Mouse (Mus musculus) right cerebral cortex, postnatal 14 days (tissue): Measurements from ENCODE around the gene Dhrs13.
"Not testable (repeated sequence)": the region's sequence is repeated elsewhere in the genome, so short reads cannot be mapped to it uniquely, and the experiment has no call there.

ENCODE experiments used
- DNase-seq: peaks from one replicate; pipeline ENCODE4 v3.0.0; 2022

Dhrs13 gene

DNA sequence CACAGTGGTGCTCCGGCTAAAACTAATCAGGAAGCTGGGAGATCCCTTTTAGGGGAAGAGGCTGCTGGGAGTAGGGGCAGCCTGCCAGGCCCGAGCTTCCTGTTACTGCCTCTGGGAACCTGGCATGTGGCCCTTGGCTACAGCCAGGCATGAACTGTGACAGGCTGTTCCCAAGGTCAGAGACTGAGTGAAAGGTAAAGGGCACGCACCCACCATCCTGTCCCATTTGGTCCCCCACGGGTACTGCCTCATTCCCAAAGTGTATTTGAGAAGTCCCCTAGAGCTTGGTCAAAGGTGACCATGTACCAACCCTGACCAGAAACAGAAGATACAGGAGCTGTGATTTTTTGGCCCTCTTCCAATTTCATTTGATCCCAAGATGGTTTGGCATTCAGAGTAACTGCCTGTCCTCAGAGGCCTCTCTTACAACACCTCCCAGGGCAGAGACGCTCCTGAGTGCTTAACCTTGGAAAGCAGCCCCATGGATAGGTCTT is 12.7 kb downstream of the Dhrs13 start:
- DNase-seq = peak; percentile 50

DNA sequence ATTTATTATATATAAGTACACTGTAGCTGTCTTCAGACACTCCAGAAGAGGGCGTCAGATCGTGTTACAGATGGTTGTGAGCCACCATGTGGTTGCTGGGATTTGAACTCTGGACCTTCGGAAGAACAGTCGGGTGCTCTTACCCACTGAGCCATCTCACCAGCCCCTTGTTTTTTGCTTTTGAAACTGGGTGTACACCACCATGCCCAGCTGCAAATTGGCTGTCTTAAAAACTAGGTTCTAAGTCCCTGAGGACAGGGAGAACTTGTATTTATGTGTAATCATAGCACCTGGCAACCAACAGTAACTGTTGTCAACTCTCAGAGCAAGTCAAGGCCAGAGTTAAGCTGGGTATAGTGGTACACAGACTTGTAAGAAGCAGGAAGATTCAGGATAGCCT is 16.6 kb downstream of the Dhrs13 start:
- not testable (repeated sequence) for DNase-seq

DNA sequence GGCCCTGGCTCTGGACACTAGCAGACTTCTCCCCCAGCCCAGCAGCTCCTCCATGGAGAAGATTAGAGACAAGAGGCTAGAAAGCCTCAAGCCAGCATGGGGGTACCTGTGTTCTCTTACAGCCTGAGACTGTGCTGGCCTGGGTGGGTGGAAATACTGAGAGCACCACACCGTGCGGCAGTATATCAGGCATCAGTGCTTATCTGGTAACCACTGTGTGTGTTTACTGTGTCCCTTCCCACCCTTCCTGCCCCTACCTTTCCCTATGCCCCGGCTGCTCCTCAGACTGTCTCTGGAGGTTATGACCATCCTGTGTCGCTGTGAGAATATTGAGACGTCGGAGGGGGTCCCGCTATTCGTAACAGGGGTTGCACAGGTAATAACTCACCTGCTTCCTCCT is 21.0 kb downstream of the Dhrs13 start:
- no peak for DNase-seq

DNA sequence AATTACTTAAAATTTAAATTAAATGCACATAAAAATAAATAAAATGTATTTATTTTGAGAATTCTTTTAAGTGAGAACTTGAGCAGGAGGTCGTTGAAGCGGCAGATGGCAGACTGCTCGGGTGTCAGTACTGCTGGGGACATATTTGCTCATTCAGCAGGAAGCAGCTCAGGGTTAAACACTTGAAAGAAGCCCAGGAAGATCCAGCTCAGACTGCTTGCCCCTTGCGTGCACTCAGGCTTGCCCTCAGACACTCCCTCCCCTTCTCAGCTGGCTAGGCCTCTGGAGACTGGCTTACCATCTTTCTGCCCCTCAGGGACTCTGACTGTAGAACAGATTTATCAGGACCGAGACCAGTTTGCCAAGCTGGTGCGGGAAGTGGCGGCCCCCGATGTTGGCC is 24.9 kb downstream of the Dhrs13 start:
- DNase-seq = no peak

DNA sequence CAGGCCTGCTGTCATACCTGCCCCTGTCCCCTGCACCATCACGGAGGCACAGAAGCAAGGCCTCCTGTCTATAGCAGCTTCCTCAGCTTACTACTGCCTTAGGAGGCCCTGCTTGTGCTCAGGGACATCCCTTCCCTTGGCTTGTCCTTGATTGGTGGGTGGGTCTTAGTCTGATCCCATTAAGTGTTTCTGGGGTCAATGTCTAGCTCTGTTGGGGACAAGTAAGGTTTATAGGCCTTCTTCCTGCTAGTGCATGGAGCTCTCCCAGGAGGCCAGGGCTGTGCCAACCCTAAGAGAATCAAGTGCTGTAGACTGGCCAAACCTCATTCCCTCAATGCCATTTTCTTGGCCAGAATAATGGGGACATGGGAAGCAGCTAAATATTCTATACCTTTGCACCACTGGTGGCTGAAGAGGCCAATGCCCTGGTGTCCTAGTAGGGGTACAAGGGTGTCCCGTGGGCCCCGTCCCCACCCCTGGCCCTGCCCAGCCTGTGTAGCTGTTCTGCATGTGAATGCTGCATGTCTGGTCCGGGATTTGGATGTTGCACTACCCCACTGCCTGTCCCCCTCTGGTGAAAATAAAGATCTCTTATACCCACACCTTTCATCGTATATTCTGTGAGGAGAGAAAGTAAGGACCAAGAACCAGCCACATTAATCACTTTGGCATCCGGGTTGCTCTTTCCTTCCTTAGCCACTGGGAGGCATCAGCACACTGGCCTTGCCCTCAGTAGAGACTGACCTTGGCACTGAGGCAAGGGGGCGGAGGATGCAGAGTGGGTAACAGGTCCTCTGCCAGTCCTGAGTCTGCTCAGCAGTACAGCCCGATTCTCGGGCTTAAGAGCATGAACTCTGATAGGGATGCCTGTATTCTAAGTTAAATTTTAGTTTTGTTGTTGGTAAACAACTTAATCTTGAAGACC is 28.0 kb downstream of the Dhrs13 start:
- peak; percentile 65 for DNase-seq

DNA sequence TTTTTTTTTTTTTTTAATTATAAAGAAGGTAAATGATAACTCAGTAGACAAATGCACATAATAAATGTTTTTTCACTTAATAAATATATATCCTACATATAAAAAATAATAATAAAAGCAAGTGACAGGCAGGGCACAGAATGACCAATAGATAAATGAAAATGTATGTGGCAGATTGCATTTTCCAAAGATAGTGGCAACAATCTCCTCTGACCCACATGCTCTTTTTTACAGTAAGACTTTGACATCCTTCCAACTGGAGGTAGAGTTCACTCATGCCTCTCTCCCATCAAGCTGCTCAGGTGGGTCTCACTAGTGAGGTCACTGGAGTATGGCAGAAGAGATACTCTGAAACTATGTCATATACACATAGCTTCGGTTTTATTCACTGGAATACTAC is 30.5 kb downstream of the Dhrs13 start:
- DNase-seq = no peak

DNA sequence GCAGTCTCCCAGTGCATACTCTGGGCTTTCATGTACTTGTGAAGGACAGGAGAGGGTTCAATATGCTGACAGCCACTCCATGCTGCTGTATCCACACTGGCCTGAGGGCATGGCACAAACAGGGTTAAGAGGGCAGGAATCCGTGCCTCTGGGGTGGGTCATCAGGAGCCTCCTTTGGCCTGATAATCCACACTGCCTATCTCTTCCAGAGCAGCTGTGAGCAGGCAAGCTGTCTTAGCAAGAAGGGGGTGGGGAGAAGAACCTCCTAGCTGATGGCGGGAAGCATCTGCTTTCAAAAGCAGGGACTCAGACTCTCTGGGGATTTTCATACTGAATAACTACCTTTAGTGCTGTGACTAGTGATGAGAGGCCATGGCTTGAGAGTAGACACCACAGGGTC is 33.8 kb downstream of the Dhrs13 start:
- DNase-seq = no peak

DNA sequence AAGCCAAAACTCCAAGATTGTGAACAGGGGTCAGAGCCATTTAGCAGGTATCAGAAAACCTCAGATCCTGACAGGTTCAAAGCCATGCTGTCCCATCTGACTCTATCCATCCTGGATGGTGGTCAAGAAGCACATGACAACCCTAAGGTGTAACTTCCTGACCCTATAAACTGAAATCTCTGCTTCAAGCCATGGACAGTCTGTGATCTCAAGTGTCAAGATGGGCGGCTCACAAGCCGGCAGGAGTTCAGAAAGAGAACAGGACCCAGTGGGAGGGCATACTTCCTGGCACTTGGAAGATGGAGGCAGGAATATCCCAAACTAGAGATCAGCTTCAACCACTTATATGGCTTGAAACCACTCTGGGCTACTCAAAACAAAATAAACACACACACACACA is 34.6 kb downstream of the Dhrs13 start:
- DNase-seq = no peak

DNA sequence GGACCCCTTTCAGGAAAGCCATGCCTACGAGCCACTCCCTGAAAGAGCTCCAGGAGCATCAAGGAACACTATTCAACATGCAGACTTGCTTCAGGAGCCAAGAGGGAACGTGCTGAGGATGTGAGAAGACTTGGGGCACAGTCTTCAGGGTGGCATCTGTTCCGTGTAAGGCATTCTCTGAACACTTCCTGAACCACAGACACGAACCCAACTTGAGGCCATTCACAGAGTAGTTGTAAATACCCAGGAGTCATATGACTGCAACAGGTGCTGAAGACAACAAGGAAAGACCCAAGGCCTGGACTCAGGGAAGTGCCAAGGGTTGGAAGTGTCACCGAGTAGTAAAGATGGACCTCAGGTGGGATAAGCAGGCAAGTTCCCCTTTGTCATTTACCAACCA is 35.5 kb downstream of the Dhrs13 start:
- no peak for DNase-seq

DNA sequence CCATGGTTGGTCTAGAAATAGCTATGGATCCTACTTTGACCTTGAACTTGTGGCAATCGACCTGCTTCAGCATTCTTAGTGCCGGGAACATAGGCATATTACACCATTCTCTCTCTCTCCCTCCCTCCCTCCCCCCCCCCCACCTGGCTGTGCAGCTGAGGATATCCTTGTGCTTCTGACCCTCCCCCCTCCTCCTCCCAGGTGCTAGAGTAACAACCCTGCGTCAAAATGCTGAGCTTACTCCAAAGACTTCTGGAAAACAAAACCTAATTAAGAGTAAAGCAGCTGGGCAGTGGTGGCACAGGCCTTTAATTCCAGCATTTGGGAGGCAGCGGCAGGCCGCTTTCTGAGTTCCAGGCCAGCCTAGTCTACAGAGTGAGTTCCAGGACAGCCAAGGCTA is 37.0 kb downstream of the Dhrs13 start:
- DNase-seq = no peak

DNA sequence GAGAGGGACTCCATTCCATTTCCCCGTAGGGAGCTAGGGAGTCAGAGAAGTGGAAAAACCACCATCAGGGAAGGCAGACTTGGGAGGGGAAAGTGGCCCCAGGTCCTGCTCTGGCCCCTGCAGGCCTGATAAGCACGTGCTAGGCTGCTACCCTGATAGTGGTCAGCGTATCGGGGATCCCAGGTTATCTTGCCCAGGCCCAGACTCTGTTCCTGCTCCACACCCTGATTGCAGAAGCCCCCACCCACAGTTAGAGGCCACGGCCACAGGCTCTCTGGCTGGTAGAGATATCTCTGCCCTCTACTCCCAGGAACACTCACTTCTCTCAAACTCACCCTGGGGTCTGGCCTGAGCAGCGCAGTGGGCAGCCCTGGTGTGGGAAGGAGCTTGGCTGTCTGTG is 37.6 kb downstream of the Dhrs13 start:
- DNase-seq = no peak

DNA sequence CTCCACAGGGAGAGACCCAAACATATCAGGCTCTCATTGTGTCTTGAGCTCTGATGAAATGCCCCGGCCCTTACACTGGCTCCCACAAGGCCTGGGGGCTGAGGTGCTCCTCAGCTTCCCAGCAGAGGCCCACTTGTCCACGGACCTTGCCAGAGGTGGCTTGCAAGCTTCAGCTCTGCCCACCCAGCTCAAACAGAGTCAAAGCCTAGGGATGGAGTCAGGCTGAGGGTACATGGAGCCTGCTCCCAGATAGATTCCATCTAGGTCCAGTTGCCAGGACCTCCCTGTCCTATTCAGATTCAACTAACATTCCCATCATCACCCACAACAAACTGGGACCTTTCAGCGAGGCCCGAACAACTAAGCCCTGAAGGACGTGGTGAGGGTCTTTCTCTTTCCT is 39.9 kb downstream of the Dhrs13 start:
- no peak for DNase-seq

DNA sequence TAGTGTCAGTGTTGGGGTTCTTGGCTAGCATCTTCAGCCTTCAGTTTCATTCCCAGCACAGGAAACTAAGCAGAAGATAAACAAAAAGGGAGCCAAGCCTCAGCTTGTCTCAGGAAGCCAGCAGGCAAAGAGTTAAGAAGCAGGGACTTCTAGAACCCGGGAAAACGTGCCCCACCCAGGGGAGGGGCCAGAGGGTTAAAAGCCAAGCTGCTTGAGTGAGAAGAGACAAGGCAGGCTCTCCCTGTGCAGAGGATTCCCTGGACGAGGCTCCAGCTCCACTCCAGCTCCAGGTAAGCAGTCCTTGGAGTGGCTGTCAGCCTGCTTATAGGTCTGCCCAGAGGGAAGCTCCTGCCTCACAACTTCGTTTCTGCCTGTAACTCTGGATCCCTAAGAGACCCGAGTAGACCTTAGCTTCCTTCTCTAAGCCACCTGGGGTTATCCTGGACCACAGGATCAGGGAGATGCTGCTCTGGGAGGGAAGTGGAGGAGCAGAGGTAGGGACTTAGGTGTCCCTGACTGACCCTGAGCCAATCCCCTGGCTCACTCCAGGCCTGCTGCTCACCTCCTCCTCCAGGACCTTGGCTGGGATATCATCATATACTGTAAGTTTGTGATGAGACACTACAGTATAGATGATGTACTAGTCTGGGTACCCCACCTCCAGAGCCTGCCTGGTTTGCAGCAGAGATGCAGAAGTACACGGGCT is 40.5 kb downstream of the Dhrs13 start:
- no peak for DNase-seq

DNA sequence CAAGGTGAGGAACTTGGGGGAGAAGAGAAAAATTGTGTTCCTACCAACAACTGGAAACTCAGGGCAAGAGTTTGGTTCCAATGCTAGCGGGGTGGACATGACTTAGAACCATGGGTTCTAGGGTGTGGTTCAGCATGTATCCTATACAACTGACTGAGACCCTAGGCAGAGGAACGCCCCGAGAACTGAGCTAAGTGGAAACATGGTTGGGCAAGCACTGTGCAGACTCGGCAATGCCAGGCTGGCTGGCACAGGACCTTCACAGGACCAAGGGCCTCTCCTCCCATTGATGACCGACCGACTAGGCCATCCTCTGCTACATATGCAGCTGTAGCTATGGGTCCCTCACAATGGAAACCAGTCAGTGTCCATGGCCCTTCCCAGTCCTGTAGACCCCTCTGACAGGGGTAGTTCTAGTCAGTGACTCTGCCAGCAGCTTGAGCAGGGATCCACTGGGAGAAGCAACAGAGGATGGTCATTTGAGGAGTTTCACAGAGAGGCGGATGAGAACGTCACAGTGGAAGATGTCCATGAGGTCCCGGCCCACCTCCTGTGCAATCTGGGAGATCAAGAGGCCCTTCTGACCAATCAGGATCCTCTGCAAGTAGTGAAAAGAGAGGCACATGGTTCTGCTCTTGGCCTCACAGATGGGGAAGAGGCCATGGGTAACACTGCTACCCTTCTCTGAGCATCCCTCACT is 41.6 kb downstream of the Dhrs13 start:
- DNase-seq = no peak

DNA sequence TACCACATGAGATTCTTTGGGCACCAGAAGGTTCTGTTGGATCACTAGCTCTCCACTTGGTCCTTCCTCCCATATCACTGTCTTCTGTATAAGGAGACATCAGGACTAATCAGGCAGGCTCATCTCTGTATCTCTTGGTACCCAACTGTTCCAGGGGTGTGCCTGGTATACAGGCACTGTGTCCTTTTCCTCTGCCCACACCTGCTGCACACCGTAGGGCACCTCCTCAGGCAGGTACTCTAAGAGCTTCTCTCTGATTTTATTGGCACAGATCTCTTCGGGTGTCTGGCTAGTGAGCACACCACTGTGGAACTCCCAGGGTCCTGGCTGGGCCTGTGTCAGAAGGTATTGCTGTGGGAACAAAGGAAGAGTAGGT is 42.2 kb downstream of the Dhrs13 start:
- no peak for DNase-seq

DNA sequence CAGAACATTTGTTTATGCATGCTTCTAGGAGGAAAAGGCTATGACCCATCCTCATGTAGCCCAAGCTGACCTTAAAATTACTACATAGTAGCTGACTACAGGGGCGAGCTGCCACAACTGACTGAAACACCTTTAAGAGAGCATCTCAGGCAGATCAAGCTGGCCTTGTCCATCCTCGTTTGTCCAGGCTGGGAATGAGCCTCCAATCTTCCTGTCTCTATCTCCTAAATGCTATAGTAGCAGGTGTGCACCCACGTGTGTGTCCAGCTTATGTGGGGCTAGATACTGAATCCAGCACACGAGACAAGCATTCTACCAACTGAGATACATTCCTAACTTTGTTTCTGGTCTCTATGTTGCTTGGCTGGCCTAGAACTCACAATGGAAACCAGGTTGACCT is 42.6 kb downstream of the Dhrs13 start:
- no peak for DNase-seq

DNA sequence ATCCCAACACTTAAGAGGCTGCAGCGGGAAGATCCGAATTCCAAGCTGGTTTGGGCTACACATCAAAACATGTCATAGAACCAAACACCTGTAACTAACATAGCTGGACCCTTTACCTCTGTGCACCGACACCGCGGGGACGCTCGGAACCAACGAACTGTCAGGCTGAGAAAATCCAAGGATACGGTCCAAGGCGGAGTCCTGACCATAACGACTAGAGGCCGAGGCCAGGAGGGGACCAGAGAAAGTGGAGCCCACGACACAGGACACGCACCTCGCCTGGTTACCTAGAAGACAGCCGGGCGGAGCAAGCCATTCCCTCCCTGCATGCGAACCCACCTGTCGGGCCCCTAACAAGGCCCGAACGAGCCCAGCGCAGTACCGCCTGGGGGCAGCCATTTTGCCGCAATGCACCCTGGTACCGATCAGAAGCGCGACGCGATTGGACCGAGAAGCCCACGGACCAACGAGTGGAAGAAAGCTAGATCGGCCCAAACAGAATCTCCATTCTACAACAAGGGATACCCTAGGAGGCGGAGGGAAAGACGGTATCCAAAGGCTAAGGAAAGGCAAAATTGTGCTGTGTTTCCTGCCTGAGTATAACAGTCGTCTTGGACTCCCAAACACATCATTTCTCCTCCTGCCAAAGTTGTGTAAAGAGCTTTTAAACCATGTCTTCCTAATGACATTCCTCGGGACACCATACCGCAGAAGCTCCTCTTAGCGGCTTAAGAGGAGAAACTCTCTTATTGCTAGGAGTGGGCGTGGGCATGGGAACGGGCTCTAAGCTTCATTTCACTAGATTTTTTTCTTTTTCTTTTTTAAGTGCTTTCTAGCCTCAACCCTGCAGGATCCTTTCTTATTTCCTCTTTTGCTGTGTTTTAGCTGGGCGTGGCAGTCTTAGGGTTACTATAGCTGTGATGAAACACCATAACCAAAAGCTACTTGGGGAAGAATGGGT is 48.2 kb downstream of the Dhrs13 start, which contains the start of gene Eral1:
TSS of gene Eral1 (minus strand) at position 423 of the 961 bp plus-strand sequence.
- DNase-seq = peak; percentile 78

DNA sequence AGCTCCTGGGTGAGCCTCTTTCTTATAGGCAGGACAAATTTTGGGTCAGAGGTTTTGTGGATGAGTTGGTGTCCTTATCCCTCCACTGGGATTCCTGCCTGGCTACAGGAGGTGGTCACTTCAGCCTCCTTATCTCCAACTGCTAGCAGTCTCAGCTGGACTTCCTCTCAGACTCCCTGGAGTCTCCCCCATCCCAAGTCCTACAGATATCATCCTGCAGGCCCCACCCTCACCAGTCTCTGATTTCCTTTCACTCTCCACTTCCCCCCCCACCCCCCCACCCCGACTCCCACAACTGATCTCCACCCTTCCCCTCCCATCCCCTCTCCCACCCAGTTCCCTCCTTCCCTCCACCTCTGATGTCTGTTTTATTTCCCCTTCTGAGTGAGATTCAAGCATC is 51.5 kb downstream of the Dhrs13 start:
- DNase-seq = no peak

DNA sequence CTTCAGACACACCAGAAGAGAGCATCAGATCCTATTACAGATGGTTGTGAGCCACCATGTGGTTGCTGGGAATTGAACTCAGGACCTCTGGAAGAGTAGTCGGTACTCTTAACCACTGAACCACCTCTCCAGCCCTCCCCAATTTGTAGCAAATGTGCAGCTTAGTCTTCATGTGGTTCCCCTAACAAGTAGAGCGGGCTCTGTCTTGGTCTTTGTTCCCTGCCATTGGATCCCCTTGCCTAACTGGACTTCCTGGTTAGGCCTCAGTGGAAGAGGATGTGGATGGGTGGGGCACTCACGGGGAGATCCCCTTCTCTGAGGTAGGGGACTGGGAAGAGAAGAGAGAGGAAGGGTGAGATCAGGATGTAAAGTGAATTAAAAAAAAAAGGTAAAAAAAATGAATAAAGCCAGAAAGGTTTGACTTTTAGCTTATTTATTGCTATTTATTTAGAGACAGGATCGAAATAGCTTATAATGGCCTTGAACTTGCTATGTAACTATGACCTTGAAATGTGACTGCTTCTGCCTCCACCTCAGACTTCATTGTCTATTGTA is 54.9 kb downstream of the Dhrs13 start:
- DNase-seq = no peak
